Mouse (Mus musculus) kidney, adult 2 months (tissue): ENCODE measurements at regions not wholly inside any gene's neighbourhood (a gene's known extent, or its start where the extent isn't known, plus 50 kb on each side); places are given as distances from the start of the nearest gene placed in this dataset.

Source experiments
- CTCF ChIP-seq: fragments of 200-500 bp; conservative IDR thresholded peaks from 2 replicates; pipeline ENCODE4 v1.5.1; 2011; ENCODE audit warnings: low read depth, mild to moderate bottlenecking, control low read depth, low read length, moderate library complexity, mixed read lengths; ENCODE audit not compliant: insufficient read depth, insufficient read length
- POLR2A ChIP-seq: fragments of 200-500 bp; IDR thresholded peaks from one replicate; pipeline ENCODE4 v1.6.1; 2011; ENCODE audit warnings: low read depth, low read length, control low read depth

GRCm38 (mm10) chr10:98323846-98324245 is 590.4 kb upstream of the Atp2b1 start:
- TF ChIP-seq CTCF (no peak), POLR2A (no peak)
